Mouse (Mus musculus): ENCODE results near the gene Mettl7a3. TPM values are rescaled to one million over a fixed set of nuclear protein-coding genes. Genes with fewer than 3 reads are reported as not detected.
"Not testable (repeated sequence)": the region's sequence is repeated elsewhere in the genome, so short reads cannot be mapped to it uniquely, and the experiment has no call there.

The Mettl7a3 gene
- polyA plus RNA-seq, 1 experiment from 2014 or later, result 0.17 TPM

DNA sequence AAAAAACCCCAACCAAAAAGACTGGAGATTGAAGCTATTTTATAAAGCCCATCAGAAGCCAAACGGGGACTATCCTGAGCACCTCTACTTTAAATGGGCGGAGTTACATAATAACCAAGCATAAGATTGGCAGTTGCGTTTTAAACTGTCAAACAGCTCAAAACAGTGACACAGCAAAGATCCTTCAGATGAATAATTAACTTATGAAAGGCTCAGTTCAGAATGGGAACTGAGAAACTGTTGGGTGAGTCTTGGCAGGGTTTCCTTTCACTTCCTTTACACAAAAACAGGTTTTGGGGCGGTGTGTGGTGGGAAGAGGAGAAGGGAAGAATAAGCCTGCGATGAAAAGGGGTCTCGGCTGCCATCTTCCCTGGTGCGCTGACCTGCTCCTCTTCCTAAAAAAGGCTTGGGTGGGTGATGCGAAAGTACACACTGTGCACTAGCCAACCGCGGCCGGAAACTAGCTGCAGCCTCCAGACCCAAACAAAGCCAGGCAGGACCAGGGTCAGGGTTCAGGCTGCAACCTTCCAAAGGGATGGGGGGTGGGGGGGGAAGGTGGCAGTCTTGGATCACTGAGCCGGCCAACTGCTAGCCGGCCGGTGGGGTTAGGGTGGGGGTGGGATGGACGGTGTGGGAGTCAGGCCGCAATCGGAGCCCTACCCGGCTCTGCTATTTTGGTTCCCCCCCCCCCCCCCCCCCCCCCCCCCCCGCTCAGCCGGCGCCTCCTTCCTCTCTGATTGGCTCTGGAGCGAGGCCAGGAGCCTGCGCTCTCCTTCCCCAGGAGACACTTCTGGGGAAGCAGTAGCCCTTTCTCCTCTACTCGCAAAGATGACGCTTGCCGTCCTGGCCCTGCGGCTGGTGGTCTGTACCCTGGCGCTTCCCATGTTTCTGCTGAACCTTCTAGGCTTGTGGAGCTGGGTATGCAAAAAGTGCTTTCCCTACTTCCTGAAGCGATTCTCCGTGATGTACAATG, 30.4 kb upstream of the Mettl7a3 start, which contains the start of gene Mettl7a1:
Gene Mettl7a1, plus strand, starts transcription at position 122 of the 973 bp plus-strand sequence.
- WGBS, result 2% methylated on average over 21 of the region's 30 CpGs
- Histone ChIP-seq H3K4me2 (ENCODE audit: low read depth, low read length) (peak within 1 kb of the TSS; percentile 66), H3K27ac (replicated peaks; ENCODE audit: low read depth, low read length) (peak within 1 kb of the TSS; percentile 59), H3K9me3 (replicated peaks; ENCODE audit: control insufficient read depth, low read length) (no peaks in the 10 kb centered on the region), H3K36me3 (replicated peaks; ENCODE audit: control insufficient read depth, insufficient read depth, low read depth, low read length) (no peaks in the 10 kb centered on the region), H3K27me3 (ENCODE audit: control insufficient read depth, insufficient read depth, low read length) (no peaks in the 10 kb centered on the region), H3K4me1 (ENCODE audit: control insufficient read depth, insufficient read depth, low read length) (no peaks in the 10 kb centered on the region), H3K9ac (replicated peaks; ENCODE audit: low read length) (peak within 1 kb of the TSS; percentile 68), H3K4me3 (ENCODE audit: low read depth, low read length) (peak within 1 kb of the TSS; percentile 45)
- DNase-seq (ENCODE audit: low spot score), result peak; percentile 75
- ATAC-seq (replicated peaks; ENCODE audit: insufficient number of reproducible peaks, low FRiP score, low TSS enrichment, low read depth), result peak; percentile 86

DNA sequence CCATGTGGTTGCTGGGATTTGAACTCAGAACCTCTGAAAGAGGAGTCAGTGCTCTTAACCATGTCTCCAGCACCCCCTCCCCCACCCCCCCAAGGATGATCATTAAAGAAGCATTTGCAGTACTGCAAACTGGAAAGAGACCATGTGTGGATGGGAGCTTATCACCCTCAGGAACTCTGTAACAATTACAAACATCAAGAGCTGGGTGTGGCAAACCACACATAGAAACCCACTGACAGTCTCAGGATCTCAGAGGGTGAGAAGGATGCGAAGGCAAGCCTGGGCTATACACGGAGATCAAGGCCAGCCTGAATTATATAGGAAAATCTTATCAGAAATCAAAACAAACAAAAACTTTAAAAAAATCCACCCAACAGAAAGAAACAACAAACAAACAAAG, 28.5 kb upstream of the Mettl7a3 start:
- no peak overlapping the region for H3K9ac ChIP-seq (replicated peaks; ENCODE audit: low read length)
- H3K4me3 ChIP-seq (ENCODE audit: low read depth, low read length), result no peak overlapping the region
- WGBS, result 89% methylated on average over 2 of the region's 2 CpGs
- no peak overlapping the region for H3K4me2 ChIP-seq (ENCODE audit: low read depth, low read length)
- no peaks in the 10 kb centered on the region for H3K27me3 ChIP-seq (ENCODE audit: control insufficient read depth, insufficient read depth, low read length)
- DNase-seq (ENCODE audit: low spot score) (no peak), ATAC-seq (replicated peaks; ENCODE audit: insufficient number of reproducible peaks, low FRiP score, low TSS enrichment, low read depth) (no peak)
- H3K36me3 ChIP-seq (replicated peaks; ENCODE audit: control insufficient read depth, insufficient read depth, low read depth, low read length), result no peaks in the 10 kb centered on the region
- no peaks in the 10 kb centered on the region for H3K9me3 ChIP-seq (replicated peaks; ENCODE audit: control insufficient read depth, low read length)
- no peak overlapping the region for H3K27ac ChIP-seq (replicated peaks; ENCODE audit: low read depth, low read length)
- no peaks in the 10 kb centered on the region for H3K4me1 ChIP-seq (ENCODE audit: control insufficient read depth, insufficient read depth, low read length)

DNA sequence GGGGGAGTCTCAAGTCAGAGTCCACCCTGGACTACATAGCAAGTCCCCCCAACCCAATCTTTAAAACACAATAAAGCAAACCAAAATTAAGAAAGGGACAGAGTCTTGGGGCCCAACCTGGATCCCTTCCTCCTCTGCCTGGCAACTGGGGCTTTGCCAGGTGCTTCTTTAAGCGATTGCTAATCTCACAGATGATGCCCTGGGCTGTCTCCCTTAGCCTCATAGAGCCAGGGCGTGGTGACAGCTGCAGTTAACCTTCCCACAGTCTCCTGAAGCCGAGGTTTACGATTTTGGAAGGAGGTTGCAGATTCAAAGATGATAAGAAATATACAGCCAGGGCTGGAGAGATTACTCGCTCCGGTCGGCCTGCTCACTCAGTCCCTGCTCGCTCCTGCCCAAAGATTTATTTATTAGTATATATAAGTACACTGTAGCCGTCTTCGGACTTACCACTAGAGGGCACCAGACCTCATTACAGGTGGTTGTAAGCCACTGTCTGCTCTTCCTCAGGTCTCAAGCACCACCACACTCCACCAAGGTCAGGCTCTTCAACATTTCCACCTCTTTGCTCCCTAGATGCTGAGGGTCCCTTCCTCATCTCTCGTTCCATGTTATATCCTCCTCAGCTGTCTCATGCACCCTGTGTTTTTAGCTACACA, 27.2 kb upstream of the Mettl7a3 start:
- H3K4me1 ChIP-seq (ENCODE audit: control insufficient read depth, insufficient read depth, low read length); H3K4me2 ChIP-seq (ENCODE audit: low read depth, low read length); H3K9ac ChIP-seq (replicated peaks; ENCODE audit: low read length); ATAC-seq (replicated peaks; ENCODE audit: insufficient number of reproducible peaks, low FRiP score, low TSS enrichment, low read depth); H3K36me3 ChIP-seq (replicated peaks; ENCODE audit: control insufficient read depth, insufficient read depth, low read depth, low read length); H3K27ac ChIP-seq (replicated peaks; ENCODE audit: low read depth, low read length); H3K27me3 ChIP-seq (ENCODE audit: control insufficient read depth, insufficient read depth, low read length); H3K9me3 ChIP-seq (replicated peaks; ENCODE audit: control insufficient read depth, low read length); H3K4me3 ChIP-seq (ENCODE audit: low read depth, low read length): not testable (repeated sequence)
- 35% methylated on average over 10 of the region's 11 CpGs for WGBS
- peak; percentile 66 for DNase-seq (ENCODE audit: low spot score)

DNA sequence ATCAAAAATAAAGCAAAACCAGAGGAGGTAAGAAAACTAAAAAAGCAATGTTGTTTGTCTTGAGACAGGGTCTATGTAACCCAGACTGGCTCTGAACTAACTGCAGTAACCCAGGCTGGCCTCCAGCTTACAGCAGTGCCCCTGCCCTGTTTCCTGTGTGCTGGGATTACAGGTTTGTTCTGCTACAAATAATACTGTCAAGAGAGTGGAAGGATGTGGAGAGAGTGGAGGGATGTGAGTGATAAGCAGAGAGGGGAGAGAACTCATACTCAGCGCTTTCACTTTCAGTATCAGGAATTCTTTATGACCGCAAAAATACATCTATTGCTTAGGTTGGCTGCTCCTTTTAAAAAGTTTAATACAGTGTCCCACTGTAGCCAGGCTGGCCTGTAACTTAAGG, 22.4 kb upstream of the Mettl7a3 start:
- Histone ChIP-seq H3K4me1 (ENCODE audit: control insufficient read depth, insufficient read depth, low read length) (no peaks in the 10 kb centered on the region), H3K4me2 (ENCODE audit: low read depth, low read length) (no peak overlapping the region), H3K27ac (replicated peaks; ENCODE audit: low read depth, low read length) (no peak overlapping the region), H3K4me3 (ENCODE audit: low read depth, low read length) (no peak overlapping the region), H3K9ac (replicated peaks; ENCODE audit: low read length) (no peak overlapping the region), H3K9me3 (replicated peaks; ENCODE audit: control insufficient read depth, low read length) (no peaks in the 10 kb centered on the region), H3K36me3 (replicated peaks; ENCODE audit: control insufficient read depth, insufficient read depth, low read depth, low read length) (no peaks in the 10 kb centered on the region), H3K27me3 (ENCODE audit: control insufficient read depth, insufficient read depth, low read length) (no peaks in the 10 kb centered on the region)
- ATAC-seq (replicated peaks; ENCODE audit: insufficient number of reproducible peaks, low FRiP score, low TSS enrichment, low read depth) (no peak), DNase-seq (ENCODE audit: low spot score) (no peak)
- WGBS, result 92% methylated on average over 2 of the region's 2 CpGs

DNA sequence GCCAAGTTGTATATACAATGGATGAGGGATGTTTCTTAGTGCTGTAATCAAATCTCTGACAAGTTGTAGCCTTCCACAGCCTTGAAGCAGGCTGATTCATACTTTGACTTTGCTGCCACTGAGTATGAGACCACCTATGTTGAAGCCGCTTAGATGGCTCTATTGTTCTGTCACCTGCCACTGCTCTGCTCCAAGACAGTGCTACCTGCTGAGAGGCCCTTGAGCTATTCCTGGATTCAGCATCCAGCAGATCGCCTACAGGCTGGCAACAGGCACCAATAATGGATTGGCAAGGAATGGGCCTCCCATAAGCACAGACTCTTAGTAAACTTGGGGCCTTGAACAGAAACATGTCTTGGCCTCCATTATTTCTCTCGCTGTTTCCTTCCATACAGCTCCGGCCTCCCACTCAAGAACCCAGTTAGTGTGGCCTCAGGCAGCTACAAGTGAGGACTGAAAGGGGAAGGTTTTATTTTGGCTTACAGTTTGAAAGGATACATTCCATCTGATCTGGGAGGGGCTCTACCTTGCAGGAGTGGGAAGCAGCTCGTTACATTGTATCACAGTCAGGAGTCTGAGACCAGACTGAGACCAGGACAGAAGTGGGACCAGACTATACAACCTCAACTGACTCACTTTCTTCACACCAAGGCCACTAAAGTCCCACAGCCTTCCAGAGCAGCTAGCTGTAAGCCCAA, 20.1 kb upstream of the Mettl7a3 start:
- H3K27ac ChIP-seq (replicated peaks; ENCODE audit: low read depth, low read length), result no peak overlapping the region
- H3K4me2 ChIP-seq (ENCODE audit: low read depth, low read length), result no peak overlapping the region
- no peak overlapping the region for H3K4me3 ChIP-seq (ENCODE audit: low read depth, low read length)
- H3K36me3 ChIP-seq (replicated peaks; ENCODE audit: control insufficient read depth, insufficient read depth, low read depth, low read length), result no peaks in the 10 kb centered on the region
- ATAC-seq (replicated peaks; ENCODE audit: insufficient number of reproducible peaks, low FRiP score, low TSS enrichment, low read depth) (no peak), DNase-seq (ENCODE audit: low spot score) (no peak)
- H3K27me3 ChIP-seq (ENCODE audit: control insufficient read depth, insufficient read depth, low read length), result no peaks in the 10 kb centered on the region
- no peaks in the 10 kb centered on the region for H3K4me1 ChIP-seq (ENCODE audit: control insufficient read depth, insufficient read depth, low read length)
- 95% methylated on average over 5 of the region's 5 CpGs for WGBS
- H3K9ac ChIP-seq (replicated peaks; ENCODE audit: low read length), result no peak overlapping the region
- H3K9me3 ChIP-seq (replicated peaks; ENCODE audit: control insufficient read depth, low read length), result no peaks in the 10 kb centered on the region

DNA sequence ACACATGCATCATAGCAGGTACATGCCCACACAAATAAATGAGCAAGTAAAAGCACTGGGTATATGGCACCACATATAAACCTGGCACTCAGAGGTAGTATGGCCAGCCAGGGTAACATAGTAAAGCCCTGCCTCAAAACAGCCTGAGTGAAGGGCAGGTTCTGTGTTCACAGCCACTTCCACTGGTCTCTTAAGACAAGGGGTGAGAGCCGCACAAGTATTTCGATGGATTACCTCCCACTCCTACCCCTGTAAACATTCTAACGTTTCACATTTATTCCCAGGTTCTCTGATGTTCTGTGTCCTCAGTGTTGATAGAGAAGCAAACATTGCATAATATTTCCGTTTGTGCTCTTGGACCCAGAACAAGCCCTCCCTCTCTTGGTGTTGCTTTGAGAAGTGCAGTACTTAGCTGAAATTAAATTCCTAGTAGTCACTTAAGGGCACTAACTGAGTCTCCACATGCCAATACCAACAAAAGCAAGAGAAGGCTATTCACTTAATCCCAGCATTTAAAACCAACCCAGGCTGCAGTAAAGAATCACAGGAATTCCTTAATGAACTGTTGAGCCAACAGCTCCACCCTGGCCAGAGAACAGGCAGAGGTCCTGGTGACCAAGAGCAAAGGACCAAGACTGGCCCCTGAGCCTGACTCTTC, 16.6 kb upstream of the Mettl7a3 start:
- not testable (repeated sequence) for ATAC-seq (replicated peaks; ENCODE audit: insufficient number of reproducible peaks, low FRiP score, low TSS enrichment, low read depth); H3K27me3 ChIP-seq (ENCODE audit: control insufficient read depth, insufficient read depth, low read length); DNase-seq (ENCODE audit: low spot score); H3K27ac ChIP-seq (replicated peaks; ENCODE audit: low read depth, low read length); H3K4me3 ChIP-seq (ENCODE audit: low read depth, low read length); H3K9me3 ChIP-seq (replicated peaks; ENCODE audit: control insufficient read depth, low read length); H3K9ac ChIP-seq (replicated peaks; ENCODE audit: low read length); H3K4me2 ChIP-seq (ENCODE audit: low read depth, low read length); H3K4me1 ChIP-seq (ENCODE audit: control insufficient read depth, insufficient read depth, low read length); H3K36me3 ChIP-seq (replicated peaks; ENCODE audit: control insufficient read depth, insufficient read depth, low read depth, low read length)
- WGBS, result 65% methylated on average over 4 of the region's 4 CpGs

DNA sequence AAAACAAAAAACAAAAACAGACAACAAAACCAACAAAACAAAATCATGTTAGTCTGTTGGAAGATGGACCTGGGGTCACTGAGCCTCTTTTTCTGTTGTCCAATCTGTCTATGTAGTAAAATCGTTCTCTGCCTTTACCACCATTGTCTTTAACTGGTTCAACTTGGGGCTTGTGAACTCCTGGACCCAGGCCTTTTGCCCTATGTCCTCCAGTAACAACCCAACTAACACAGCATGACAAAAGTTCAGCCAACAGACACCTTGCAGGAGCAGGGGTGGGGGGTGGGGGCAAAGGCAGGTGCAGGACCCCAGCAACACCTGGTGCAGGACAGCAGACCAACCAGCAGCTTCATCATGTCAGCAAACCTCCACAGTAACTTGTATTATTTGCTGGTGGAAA, 14.8 kb upstream of the Mettl7a3 start:
- Histone ChIP-seq H3K27ac (replicated peaks; ENCODE audit: low read depth, low read length) (no peak overlapping the region), H3K4me2 (ENCODE audit: low read depth, low read length) (no peak overlapping the region), H3K4me1 (ENCODE audit: control insufficient read depth, insufficient read depth, low read length) (no peaks in the 10 kb centered on the region), H3K9me3 (replicated peaks; ENCODE audit: control insufficient read depth, low read length) (no peaks in the 10 kb centered on the region), H3K4me3 (ENCODE audit: low read depth, low read length) (no peak overlapping the region), H3K36me3 (replicated peaks; ENCODE audit: control insufficient read depth, insufficient read depth, low read depth, low read length) (no peaks in the 10 kb centered on the region), H3K27me3 (ENCODE audit: control insufficient read depth, insufficient read depth, low read length) (no peaks in the 10 kb centered on the region), H3K9ac (replicated peaks; ENCODE audit: low read length) (no peak overlapping the region)
- WGBS, result 80% methylated on average over 1 of the region's 1 CpGs
- DNase-seq (ENCODE audit: low spot score) (no peak), ATAC-seq (replicated peaks; ENCODE audit: insufficient number of reproducible peaks, low FRiP score, low TSS enrichment, low read depth) (no peak)

All from embryonic facial prominence, embryonic 11.5 days (tissue).